Mouse (Mus musculus) kidney, embryonic 14.5 days (tissue): ENCODE measurements around the gene Car5b. TPM values are rescaled to one million over a fixed set of nuclear protein-coding genes. Genes with fewer than 3 reads are reported as not detected.

Source experiments
- ATAC-seq: fragments of 200-750 bp; cut with Nextera tagmentation; 2 replicates; pipeline ENCODE4 v1.8.0; 2017; ENCODE audit warnings: moderate number of reproducible peaks, mild to moderate bottlenecking, moderate TSS enrichment, moderate library complexity; ENCODE audit not compliant: low FRiP score, low TSS enrichment
- H3K27ac ChIP-seq: fragments of 300-500 bp; sonication (generic); 2 replicates; pipeline ENCODE4 v1.5.1; 2014; ENCODE audit warnings: low read depth, mild to moderate bottlenecking, low read length, moderate library complexity, mixed read lengths
- H3K27me3 ChIP-seq: fragments of 300-500 bp; sonication (generic); 2 replicates; pipeline ENCODE4 v1.6.1; 2014; ENCODE audit warnings: mild to moderate bottlenecking, low read length; ENCODE audit not compliant: control insufficient read depth, insufficient read depth
- H3K36me3 ChIP-seq: fragments of 300-500 bp; sonication (generic); 2 replicates; pipeline ENCODE4 v1.6.1; 2014; ENCODE audit warnings: low read length, mixed read lengths; ENCODE audit not compliant: control insufficient read depth, insufficient read depth
- H3K4me1 ChIP-seq: fragments of 300-500 bp; sonication (generic); 2 replicates; pipeline ENCODE4 v1.6.1; 2014; ENCODE audit warnings: low read length, mixed read lengths; ENCODE audit not compliant: control insufficient read depth, insufficient read depth
- H3K4me2 ChIP-seq: fragments of 300-500 bp; sonication (generic); replicated peaks from 2 replicates; pipeline ENCODE4 v1.6.1; 2014; ENCODE audit warnings: low read depth, mild to moderate bottlenecking, low read length
- H3K4me3 ChIP-seq: fragments of 300-500 bp; sonication (generic); 2 replicates; pipeline ENCODE4 v1.5.1; 2014; ENCODE audit warnings: mild to moderate bottlenecking, low read length
- H3K9ac ChIP-seq: fragments of 300-500 bp; sonication (generic); 2 replicates; pipeline ENCODE4 v1.6.1; 2014; ENCODE audit warnings: low read depth, mild to moderate bottlenecking, low read length, moderate library complexity
- H3K9me3 ChIP-seq: fragments of 300-500 bp; sonication (generic); 2 replicates; pipeline ENCODE4 v1.6.1; 2016; ENCODE audit warnings: low read length; ENCODE audit not compliant: control insufficient read depth
- WGBS: fragments of 180-500 bp; shearing (Covaris S2); extraction: QIAGEN DNeasy Blood & Tissue Kit; methylation state at CpG from one replicate; pipeline ENCODE4 v1.1.7; 2014; 5-methylcytosine and 5-hydroxymethylcytosine counted together
- polyA plus RNA-seq: library from polyadenylated mRNA; unstranded; fragments of >200 nt; fragmentation: Nextera tagmentation; extraction: Ambion mirVana; gene quantifications from 2 replicates; pipeline ENCODE4 v1.2.1, GENCODE M21; 2014

The Car5b gene
- polyA plus RNA-seq, 1 experiment from 2014 or later, result 1.3 TPM

GRCm38 (mm10) chrX:164038882-164039281 lies 11.1 kb upstream of the Car5b start:
- WGBS, result 44% methylated on average over 2 of the region's 2 CpGs
- H3K4me3 ChIP-seq, result no peak overlapping the region
- no peak for ATAC-seq
- no peak overlapping the region for H3K27ac ChIP-seq
- no peak overlapping the region for H3K4me2 ChIP-seq
- H3K4me1 ChIP-seq, result no peaks in the 10 kb centered on the region
- H3K9me3 ChIP-seq, result no peaks in the 10 kb centered on the region
- H3K36me3 ChIP-seq, result no peaks in the 10 kb centered on the region
- H3K9ac ChIP-seq, result no peak overlapping the region
- H3K27me3 ChIP-seq, result no peaks in the 10 kb centered on the region

GRCm38 (mm10) chrX:164035931-164036330 lies 8.1 kb upstream of the Car5b start:
- H3K9me3 ChIP-seq, result no peaks in the 10 kb centered on the region
- H3K27ac ChIP-seq, result no peak overlapping the region
- H3K4me1 ChIP-seq, result no peaks in the 10 kb centered on the region
- H3K36me3 ChIP-seq, result no peaks in the 10 kb centered on the region
- 81% methylated on average over 7 of the region's 7 CpGs for WGBS
- H3K27me3 ChIP-seq, result no peaks in the 10 kb centered on the region
- no peak overlapping the region for H3K9ac ChIP-seq
- H3K4me2 ChIP-seq, result no peak overlapping the region
- no peak overlapping the region for H3K4me3 ChIP-seq
- ATAC-seq, result no peak

GRCm38 (mm10) chrX:164035401-164035800 lies 7.6 kb upstream of the Car5b start:
- Histone ChIP-seq H3K27ac (no peak overlapping the region), H3K4me3 (no peak overlapping the region)

GRCm38 (mm10) chrX:164032526-164032925 lies 4.7 kb upstream of the Car5b start:
- 90% methylated on average over 7 of the region's 7 CpGs for WGBS
- Histone ChIP-seq H3K9me3 (no peaks in the 10 kb centered on the region), H3K9ac (no peak overlapping the region), H3K27me3 (no peaks in the 10 kb centered on the region), H3K4me1 (no peaks in the 10 kb centered on the region), H3K4me2 (no peak overlapping the region), H3K4me3 (no peak overlapping the region), H3K36me3 (no peaks in the 10 kb centered on the region), H3K27ac (no peak overlapping the region)
- ATAC-seq, result no peak

More at GRCm38 (mm10) chrX:164035401-164035800, 7.6 kb upstream of the Car5b start:
- no peaks in the 10 kb centered on the region for H3K9me3 ChIP-seq
- no peak overlapping the region for H3K4me2 ChIP-seq
- WGBS, result 80% methylated on average over 2 of the region's 2 CpGs
- ATAC-seq, result no peak
- no peaks in the 10 kb centered on the region for H3K27me3 ChIP-seq
- no peaks in the 10 kb centered on the region for H3K4me1 ChIP-seq
- no peaks in the 10 kb centered on the region for H3K36me3 ChIP-seq
- H3K9ac ChIP-seq, result no peak overlapping the region

- H3K27me3 ChIP-seq, result no peaks in the 10 kb centered on the region
- no peak overlapping the region for H3K4me2 ChIP-seq
- no peaks in the 10 kb centered on the region for H3K4me1 ChIP-seq
- H3K4me3 ChIP-seq, result no peak overlapping the region
- H3K27ac ChIP-seq, result no peak overlapping the region
- no peak overlapping the region for H3K9ac ChIP-seq
- no peaks in the 10 kb centered on the region for H3K36me3 ChIP-seq
- H3K9me3 ChIP-seq, result no peaks in the 10 kb centered on the region
- no peak for ATAC-seq
- 89% methylated on average over 3 of the region's 3 CpGs for WGBS
Measured at GRCm38 (mm10) chrX:164015636-164016035, 12.2 kb downstream of the Car5b start.

- no peak overlapping the region for H3K4me2 ChIP-seq
- H3K27me3 ChIP-seq, result no peaks in the 10 kb centered on the region
- ATAC-seq, result no peak
- no peak overlapping the region for H3K9ac ChIP-seq
- H3K27ac ChIP-seq, result no peak overlapping the region
- H3K4me1 ChIP-seq, result no peaks in the 10 kb centered on the region
- H3K36me3 ChIP-seq, result no peaks in the 10 kb centered on the region
- H3K4me3 ChIP-seq, result no peak overlapping the region
- no peaks in the 10 kb centered on the region for H3K9me3 ChIP-seq
- 78% methylated on average over 4 of the region's 4 CpGs for WGBS
Measured at GRCm38 (mm10) chrX:164014956-164015355, 12.8 kb downstream of the Car5b start.

GRCm38 (mm10) chrX:164013318-164013717 lies 14.5 kb downstream of the Car5b start:
- Histone ChIP-seq H3K9me3 (no peaks in the 10 kb centered on the region), H3K4me2 (no peak overlapping the region), H3K4me3 (no peak overlapping the region), H3K27me3 (no peaks in the 10 kb centered on the region), H3K4me1 (no peaks in the 10 kb centered on the region), H3K9ac (no peak overlapping the region), H3K36me3 (no peaks in the 10 kb centered on the region), H3K27ac (no peak overlapping the region)
- no peak for ATAC-seq
- WGBS, result 70% methylated on average over 2 of the region's 2 CpGs

GRCm38 (mm10) chrX:164004809-164005208 lies 23.0 kb downstream of the Car5b start:
- Histone ChIP-seq H3K36me3 (no peaks in the 10 kb centered on the region), H3K4me1 (no peaks in the 10 kb centered on the region), H3K27ac (no peak overlapping the region), H3K4me3 (no peak overlapping the region), H3K4me2 (no peak overlapping the region), H3K27me3 (no peaks in the 10 kb centered on the region), H3K9ac (no peak overlapping the region), H3K9me3 (no peaks in the 10 kb centered on the region)
- whole genome bisulfite sequencing, result 33% methylated on average over 2 of the region's 2 CpGs
- no peak for ATAC-seq

GRCm38 (mm10) chrX:163999848-164000247 lies 27.9 kb downstream of the Car5b start:
- H3K27ac ChIP-seq, result no peak overlapping the region
- no peaks in the 10 kb centered on the region for H3K4me1 ChIP-seq
- no peak overlapping the region for H3K9ac ChIP-seq
- no peaks in the 10 kb centered on the region for H3K9me3 ChIP-seq
- H3K27me3 ChIP-seq, result no peaks in the 10 kb centered on the region
- ATAC-seq, result no peak
- H3K4me3 ChIP-seq, result no peak overlapping the region
- no peak overlapping the region for H3K4me2 ChIP-seq
- WGBS, result 79% methylated on average over 1 of the region's 1 CpGs
- H3K36me3 ChIP-seq, result no peaks in the 10 kb centered on the region

GRCm38 (mm10) chrX:163996754-163997153 lies 31.0 kb downstream of the Car5b start:
- H3K27me3 ChIP-seq, result no peaks in the 10 kb centered on the region
- ATAC-seq, result no peak

More at GRCm38 (mm10) chrX:163996754-163997153, 31.0 kb downstream of the Car5b start:
- no peaks in the 10 kb centered on the region for H3K36me3 ChIP-seq
- whole genome bisulfite sequencing, result 91% methylated on average over 3 of the region's 3 CpGs
- no peaks in the 10 kb centered on the region for H3K4me1 ChIP-seq
- H3K4me3 ChIP-seq, result no peak overlapping the region
- no peak overlapping the region for H3K4me2 ChIP-seq
- no peak overlapping the region for H3K9ac ChIP-seq
- H3K27ac ChIP-seq, result no peak overlapping the region
- no peaks in the 10 kb centered on the region for H3K9me3 ChIP-seq
